Mouse (Mus musculus): ENCODE results near the gene B3glct. TPM values are rescaled to one million over a fixed set of nuclear protein-coding genes. Genes with fewer than 3 reads are reported as not detected.

B3glct gene
- total RNA-seq, 2 experiments from 2014 or later: 29.8 to 33.7 TPM

- ATAC-seq (replicated peaks; ENCODE audit: low FRiP score, low TSS enrichment, poor library complexity, severe bottlenecking): no peak
Observed at GRCm38 (mm10) chr5:149661428-149661827, 16.6 kb upstream of the B3glct start.

- ATAC-seq (replicated peaks; ENCODE audit: low FRiP score, low TSS enrichment, poor library complexity, severe bottlenecking): 0 out of 2 replicates have a peak, but pooled peaks have one; percentile 36
Observed at GRCm38 (mm10) chr5:149662980-149663379, 15.1 kb upstream of the B3glct start.

- ATAC-seq (replicated peaks; ENCODE audit: low FRiP score, low TSS enrichment, poor library complexity, severe bottlenecking): no peak
Observed at GRCm38 (mm10) chr5:149663417-149663816, 14.6 kb upstream of the B3glct start.

GRCm38 (mm10) chr5:149677196-149677595, 834 bp upstream of the B3glct start:
- ATAC-seq (replicated peaks; ENCODE audit: low FRiP score, low TSS enrichment, poor library complexity, severe bottlenecking): no peak

GRCm38 (mm10) chr5:149678990-149679348, 939 bp downstream of the B3glct start:
- no peak for ATAC-seq (replicated peaks; ENCODE audit: low FRiP score, low TSS enrichment, poor library complexity, severe bottlenecking)

- ATAC-seq (replicated peaks; ENCODE audit: low FRiP score, low TSS enrichment, poor library complexity, severe bottlenecking): no peak
Observed at GRCm38 (mm10) chr5:149679362-149679761, 1.3 kb downstream of the B3glct start.

- no peak for ATAC-seq (replicated peaks; ENCODE audit: low FRiP score, low TSS enrichment, poor library complexity, severe bottlenecking)
Observed at GRCm38 (mm10) chr5:149679886-149680285, 1.9 kb downstream of the B3glct start.

GRCm38 (mm10) chr5:149680946-149681345, 2.9 kb downstream of the B3glct start:
- ATAC-seq (replicated peaks; ENCODE audit: low FRiP score, low TSS enrichment, poor library complexity, severe bottlenecking): no peak

GRCm38 (mm10) chr5:149689860-149690259, 11.8 kb downstream of the B3glct start:
- ATAC-seq (replicated peaks; ENCODE audit: low FRiP score, low TSS enrichment, poor library complexity, severe bottlenecking): 0 out of 2 replicates have a peak, but pooled peaks have one; percentile 20

- ATAC-seq (replicated peaks; ENCODE audit: low FRiP score, low TSS enrichment, poor library complexity, severe bottlenecking): no peak
Observed at GRCm38 (mm10) chr5:149692548-149692947, 14.5 kb downstream of the B3glct start.

- ATAC-seq (replicated peaks; ENCODE audit: low FRiP score, low TSS enrichment, poor library complexity, severe bottlenecking): no peak
Observed at GRCm38 (mm10) chr5:149693200-149693599, 15.2 kb downstream of the B3glct start.

GRCm38 (mm10) chr5:149693968-149694367, 15.9 kb downstream of the B3glct start:
- no peak for ATAC-seq (replicated peaks; ENCODE audit: low FRiP score, low TSS enrichment, poor library complexity, severe bottlenecking)

GRCm38 (mm10) chr5:149695077-149695750, 17.2 kb downstream of the B3glct start:
- ATAC-seq (replicated peaks; ENCODE audit: low FRiP score, low TSS enrichment, poor library complexity, severe bottlenecking): peak; percentile 45

GRCm38 (mm10) chr5:149702770-149703169, 24.7 kb downstream of the B3glct start:
- ATAC-seq (replicated peaks; ENCODE audit: low FRiP score, low TSS enrichment, poor library complexity, severe bottlenecking): peak; percentile 35; the same call in 1 of the 2 replicates

- ATAC-seq (replicated peaks; ENCODE audit: low FRiP score, low TSS enrichment, poor library complexity, severe bottlenecking): peak; percentile 43; the same call in 1 of the 2 replicates
Observed at GRCm38 (mm10) chr5:149711545-149711944, 33.5 kb downstream of the B3glct start.

GRCm38 (mm10) chr5:149713170-149713774, 35.2 kb downstream of the B3glct start:
- peak; percentile 67 for ATAC-seq (replicated peaks; ENCODE audit: low FRiP score, low TSS enrichment, poor library complexity, severe bottlenecking)

GRCm38 (mm10) chr5:149713834-149714233, 35.8 kb downstream of the B3glct start:
- no peak for ATAC-seq (replicated peaks; ENCODE audit: low FRiP score, low TSS enrichment, poor library complexity, severe bottlenecking)

GRCm38 (mm10) chr5:149715571-149716328, 37.7 kb downstream of the B3glct start:
- no peak for ATAC-seq (replicated peaks; ENCODE audit: low FRiP score, low TSS enrichment, poor library complexity, severe bottlenecking)

- no peak for ATAC-seq (replicated peaks; ENCODE audit: low FRiP score, low TSS enrichment, poor library complexity, severe bottlenecking)
Observed at GRCm38 (mm10) chr5:149716329-149716690, 38.3 kb downstream of the B3glct start.

GRCm38 (mm10) chr5:149731776-149732175, 53.7 kb downstream of the B3glct start:
- ATAC-seq (replicated peaks; ENCODE audit: low FRiP score, low TSS enrichment, poor library complexity, severe bottlenecking): 0 out of 2 replicates have a peak, but pooled peaks have one; percentile 45

All from megakaryocyte-erythroid progenitor cell, adult 5-6 weeks (primary cell).